Mouse (Mus musculus) hindbrain, embryonic 12.5 days (tissue): ENCODE results near the gene Prpf31. TPM values are rescaled to one million over a fixed set of nuclear protein-coding genes. Genes with fewer than 3 reads are reported as not detected.

ENCODE experiments used
- ATAC-seq: fragments of 200-750 bp; cut with Nextera tagmentation; 2 replicates; pipeline ENCODE4 v1.8.0; 2017; ENCODE audit warnings: moderate TSS enrichment; ENCODE audit not compliant: low FRiP score
- H3K27ac ChIP-seq: fragments of 300-500 bp; sonication (generic); 2 replicates; pipeline ENCODE4 v1.5.1; 2016; ENCODE audit warnings: mild to moderate bottlenecking
- H3K27me3 ChIP-seq: fragments of 300-500 bp; sonication (generic); 2 replicates; pipeline ENCODE4 v1.6.1; 2016; ENCODE audit warnings: mild to moderate bottlenecking
- H3K36me3 ChIP-seq: fragments of 300-500 bp; sonication (generic); 2 replicates; pipeline ENCODE4 v1.6.1; 2016; ENCODE audit warnings: mild to moderate bottlenecking
- H3K4me1 ChIP-seq: fragments of 300-500 bp; sonication (generic); 2 replicates; pipeline ENCODE4 v1.6.1; 2016
- H3K4me2 ChIP-seq: fragments of 300-500 bp; sonication (generic); replicated peaks from 2 replicates; pipeline ENCODE4 v1.6.1; 2016; ENCODE audit warnings: mild to moderate bottlenecking
- H3K4me3 ChIP-seq: fragments of 300-500 bp; sonication (generic); 2 replicates; pipeline ENCODE4 v1.5.1; 2016; ENCODE audit warnings: mild to moderate bottlenecking
- H3K9ac ChIP-seq: fragments of 300-500 bp; sonication (generic); 2 replicates; pipeline ENCODE4 v1.6.1; 2016; ENCODE audit warnings: mild to moderate bottlenecking, moderate library complexity
- H3K9me3 ChIP-seq: fragments of 300-500 bp; sonication (generic); replicated peaks from 2 replicates; pipeline ENCODE4 v1.6.1; 2016; ENCODE audit warnings: mild to moderate bottlenecking
- WGBS: fragments of 180-500 bp; shearing (Covaris S2); methylation state at CpG from one replicate; pipeline ENCODE4 v1.1.7; 2016; 5-methylcytosine and 5-hydroxymethylcytosine counted together
- polyA plus RNA-seq: library from polyadenylated mRNA; unstranded; fragments of >200 nt; fragmentation: Nextera tagmentation; extraction: Ambion mirVana; gene quantifications from 2 replicates; pipeline ENCODE4 v1.2.1, GENCODE M21; 2016

Prpf31 gene
- polyA plus RNA-seq, 1 experiment from 2014 or later = 115 TPM

DNA sequence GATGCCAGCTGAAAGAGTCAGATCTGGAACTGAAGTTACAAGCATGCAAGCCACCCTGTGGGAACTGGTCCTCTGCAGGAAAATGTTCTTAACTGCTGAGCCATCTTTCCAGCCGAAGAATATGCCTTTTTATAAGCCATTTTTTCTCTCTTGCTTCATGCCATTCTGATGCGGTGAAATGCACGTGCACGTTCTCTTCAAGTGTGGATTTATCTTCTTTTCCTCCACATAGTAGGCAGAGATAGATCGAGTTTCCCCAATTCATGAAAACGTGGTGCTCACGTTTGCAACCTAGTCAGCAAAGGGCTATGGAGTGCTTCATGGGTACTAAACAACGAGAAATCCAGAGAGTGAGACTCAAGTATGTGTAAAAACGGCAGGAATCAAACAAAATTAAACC is 14.1 kb downstream of the Prpf31 start:
- no peaks in the 10 kb centered on the region for H3K9me3 ChIP-seq
- no peaks in the 10 kb centered on the region for H3K27me3 ChIP-seq
- H3K4me2 ChIP-seq = peak overlapping the region; percentile 57
- peak overlapping the region; percentile 99 for H3K4me3 ChIP-seq
- H3K36me3 ChIP-seq = peaks cover 38% of the 10 kb centered on the region
- H3K9ac ChIP-seq = no peak overlapping the region
- H3K4me1 ChIP-seq = peaks cover 34% of the 10 kb centered on the region
- no peak for ATAC-seq
- no peak overlapping the region for H3K27ac ChIP-seq
- 22% methylated on average over 9 of the region's 9 CpGs for WGBS

GRCm38 (mm10) chr7:3644348-3644671 is 14.5 kb downstream of the Prpf31 start:
- peak; percentile 0; the same call in 1 of the 2 replicates for ATAC-seq
- Histone ChIP-seq H3K4me3 (peak overlapping the region; percentile 99), H3K9ac (no peak overlapping the region), H3K27ac (peak overlapping the region; percentile 19; the same call in 1 of the 2 replicates), H3K27me3 (no peaks in the 10 kb centered on the region), H3K9me3 (no peaks in the 10 kb centered on the region), H3K4me1 (peaks cover 35% of the 10 kb centered on the region), H3K36me3 (peaks cover 33% of the 10 kb centered on the region), H3K4me2 (peak overlapping the region; percentile 57)
- WGBS = 2% methylated on average over 11 of the region's 11 CpGs

- H3K4me3 ChIP-seq = peak within 1 kb of the TSS; percentile 99
- peak; percentile 99 for ATAC-seq
- WGBS = under 1% methylated on average over 58 of the region's 58 CpGs
These were observed 15.1 kb downstream of the Prpf31 start, which contains the start of gene Cnot3 for GRCm38 (mm10) chr7:3644672-3645487. Gene Cnot3 (plus strand): TSS chr7:3645268.

GRCm38 (mm10) chr7:3645488-3646025 is 15.8 kb downstream of the Prpf31 start:
- peak overlapping the region; percentile 97 for H3K27ac ChIP-seq
- H3K9me3 ChIP-seq = no peaks in the 10 kb centered on the region
- H3K4me2 ChIP-seq = peak overlapping the region; percentile 95
- peak overlapping the region; percentile 99 for H3K9ac ChIP-seq
- peaks cover 30% of the 10 kb centered on the region for H3K36me3 ChIP-seq
- WGBS = under 1% methylated on average over 51 of the region's 58 CpGs
- H3K4me1 ChIP-seq = peaks cover 35% of the 10 kb centered on the region
- H3K4me3 ChIP-seq = peak overlapping the region; percentile 99
- H3K27me3 ChIP-seq = no peaks in the 10 kb centered on the region
- ATAC-seq = peak; percentile 2; the same call in 1 of the 2 replicates

More at GRCm38 (mm10) chr7:3644672-3645487, 15.1 kb downstream of the Prpf31 start, which contains the start of gene Cnot3:
- H3K27ac ChIP-seq = peak within 1 kb of the TSS; percentile 97
- peak within 1 kb of the TSS; percentile 99 for H3K9ac ChIP-seq
- H3K9me3 ChIP-seq = no peaks in the 10 kb centered on the region
- peaks cover 30% of the 10 kb centered on the region for H3K36me3 ChIP-seq
- H3K4me2 ChIP-seq = peak within 1 kb of the TSS; percentile 95
- no peaks in the 10 kb centered on the region for H3K27me3 ChIP-seq
- H3K4me1 ChIP-seq = peaks cover 35% of the 10 kb centered on the region

DNA sequence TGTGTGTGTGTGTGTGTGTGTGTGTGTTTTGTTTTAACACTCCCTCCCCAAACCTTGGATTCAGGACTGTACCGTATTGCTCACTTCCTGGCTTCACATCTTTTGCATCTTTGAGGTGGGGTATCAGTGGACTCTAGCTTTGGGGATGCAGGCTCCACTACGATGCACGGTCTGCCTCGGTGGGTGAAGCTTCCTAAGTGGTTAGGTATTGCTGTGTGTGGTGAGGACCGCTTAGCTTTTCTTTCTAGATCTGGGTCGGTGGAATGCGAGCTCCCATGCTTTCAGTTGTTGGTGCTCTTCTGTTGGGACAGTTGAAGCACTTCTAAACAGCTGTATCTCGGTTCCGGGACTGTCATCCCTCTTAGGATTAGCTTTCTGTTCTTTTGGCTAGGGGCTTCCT is 16.4 kb downstream of the Prpf31 start:
- H3K4me3 ChIP-seq = peak overlapping the region; percentile 99
- no peaks in the 10 kb centered on the region for H3K27me3 ChIP-seq
- H3K9me3 ChIP-seq = no peaks in the 10 kb centered on the region
- no peak for ATAC-seq
- H3K4me2 ChIP-seq = peak overlapping the region; percentile 95
- H3K9ac ChIP-seq = peak overlapping the region; percentile 99
- peaks cover 30% of the 10 kb centered on the region for H3K36me3 ChIP-seq
- WGBS = 31% methylated on average over 9 of the region's 9 CpGs
- peaks cover 35% of the 10 kb centered on the region for H3K4me1 ChIP-seq
- H3K27ac ChIP-seq = 0 out of 2 replicates have a peak overlapping the region, but pooled peaks have one; percentile 97

- Histone ChIP-seq H3K9me3 (no peaks in the 10 kb centered on the region), H3K36me3 (peaks cover 30% of the 10 kb centered on the region), H3K4me3 (peak overlapping the region; percentile 99), H3K9ac (peak overlapping the region; percentile 99), H3K27ac (no peak overlapping the region), H3K27me3 (no peaks in the 10 kb centered on the region), H3K4me2 (peak overlapping the region; percentile 95), H3K4me1 (peaks cover 35% of the 10 kb centered on the region)
- WGBS = 72% methylated on average over 4 of the region's 4 CpGs
- no peak for ATAC-seq
These were observed 16.9 kb downstream of the Prpf31 start for GRCm38 (mm10) chr7:3646641-3647040.

GRCm38 (mm10) chr7:3656966-3657365 is 27.2 kb downstream of the Prpf31 start:
- Histone ChIP-seq H3K4me3 (no peak overlapping the region), H3K36me3 (peaks cover 99% of the 10 kb centered on the region), H3K9me3 (no peaks in the 10 kb centered on the region), H3K4me1 (no peaks in the 10 kb centered on the region), H3K4me2 (no peak overlapping the region), H3K27me3 (no peaks in the 10 kb centered on the region), H3K9ac (no peak overlapping the region), H3K27ac (no peak overlapping the region)
- WGBS = 86% methylated on average over 4 of the region's 4 CpGs
- ATAC-seq = no peak

- Histone ChIP-seq H3K27ac (no peak overlapping the region), H3K4me2 (no peak overlapping the region), H3K4me1 (peaks cover 4% of the 10 kb centered on the region), H3K9me3 (no peaks in the 10 kb centered on the region), H3K4me3 (no peak overlapping the region), H3K36me3 (peaks cover 97% of the 10 kb centered on the region), H3K27me3 (no peaks in the 10 kb centered on the region), H3K9ac (no peak overlapping the region)
- WGBS = 94% methylated on average over 14 of the region's 14 CpGs
- no peak for ATAC-seq
These were observed 28.8 kb downstream of the Prpf31 start for GRCm38 (mm10) chr7:3658578-3658977.

GRCm38 (mm10) chr7:3664524-3665214 is 34.9 kb downstream of the Prpf31 start:
- H3K36me3 ChIP-seq = peaks cover 36% of the 10 kb centered on the region
- H3K4me1 ChIP-seq = peaks cover 20% of the 10 kb centered on the region
- H3K9me3 ChIP-seq = no peaks in the 10 kb centered on the region
- H3K27ac ChIP-seq = peak overlapping the region; percentile 84
- peak overlapping the region; percentile 76 for H3K9ac ChIP-seq
- peak; percentile 59 for ATAC-seq
- H3K4me3 ChIP-seq = peak overlapping the region; percentile 71
- peak overlapping the region; percentile 77 for H3K4me2 ChIP-seq
- WGBS = 36% methylated on average over 15 of the region's 15 CpGs
- no peaks in the 10 kb centered on the region for H3K27me3 ChIP-seq

GRCm38 (mm10) chr7:3665215-3666114 is 35.7 kb downstream of the Prpf31 start, which contains the start of gene Leng1:
Gene Leng1 (minus strand): TSS chr7:3665840.
- WGBS = 5% methylated on average over 45 of the region's 45 CpGs
- Histone ChIP-seq H3K27ac (peak within 1 kb of the TSS; percentile 85), H3K9ac (peak within 1 kb of the TSS; percentile 76), H3K9me3 (no peaks in the 10 kb centered on the region), H3K4me1 (peaks cover 20% of the 10 kb centered on the region), H3K4me3 (peak within 1 kb of the TSS; percentile 71), H3K36me3 (peaks cover 28% of the 10 kb centered on the region), H3K4me2 (peak within 1 kb of the TSS; percentile 77), H3K27me3 (no peaks in the 10 kb centered on the region)
- peak; percentile 99 for ATAC-seq

- no peak overlapping the region for H3K4me3 ChIP-seq
- H3K27ac ChIP-seq = no peak overlapping the region
- H3K27me3 ChIP-seq = no peaks in the 10 kb centered on the region
- peak overlapping the region; percentile 6; the same call in 1 of the 2 replicates for H3K4me2 ChIP-seq
- H3K36me3 ChIP-seq = peaks cover 14% of the 10 kb centered on the region
- peaks cover 20% of the 10 kb centered on the region for H3K4me1 ChIP-seq
- H3K9me3 ChIP-seq = no peaks in the 10 kb centered on the region
- no peak overlapping the region; the same call in 1 of the 2 replicates for H3K9ac ChIP-seq
- WGBS = 19% methylated on average over 14 of the region's 14 CpGs
- no peak for ATAC-seq
These were observed 37.2 kb downstream of the Prpf31 start for GRCm38 (mm10) chr7:3666921-3667391.
